Mouse (Mus musculus): ENCODE data around the gene Fgr.

Fgr gene

GRCm38 (mm10) chr4:132958741-132959678 lies 14.9 kb upstream of the Fgr start:
- no peak for DNase-seq (ENCODE audit: low spot score)

- DNase-seq (ENCODE audit: low spot score) = no peak
Observed at GRCm38 (mm10) chr4:132959679-132960045, 14.2 kb upstream of the Fgr start.

GRCm38 (mm10) chr4:132960313-132960712 lies 13.6 kb upstream of the Fgr start:
- no peak for DNase-seq (ENCODE audit: low spot score)

GRCm38 (mm10) chr4:132960864-132961639 lies 12.8 kb upstream of the Fgr start:
- no peak for DNase-seq (ENCODE audit: low spot score)

GRCm38 (mm10) chr4:132961866-132962265 lies 12.0 kb upstream of the Fgr start:
- no peak for DNase-seq (ENCODE audit: low spot score)

GRCm38 (mm10) chr4:132962628-132963027 lies 11.3 kb upstream of the Fgr start:
- DNase-seq (ENCODE audit: low spot score) = no peak

GRCm38 (mm10) chr4:132963436-132963835 lies 10.5 kb upstream of the Fgr start:
- DNase-seq (ENCODE audit: low spot score) = no peak

GRCm38 (mm10) chr4:132964064-132964463 lies 9.8 kb upstream of the Fgr start:
- DNase-seq (ENCODE audit: low spot score) = no peak

- DNase-seq (ENCODE audit: low spot score) = no peak
Observed at GRCm38 (mm10) chr4:132964473-132964872, 9.4 kb upstream of the Fgr start.

GRCm38 (mm10) chr4:132968105-132968938 lies 5.6 kb upstream of the Fgr start:
- no peak for DNase-seq (ENCODE audit: low spot score)

GRCm38 (mm10) chr4:132971601-132972000 lies 2.3 kb upstream of the Fgr start:
- no peak for DNase-seq (ENCODE audit: low spot score)

- no peak for DNase-seq (ENCODE audit: low spot score)
Observed at GRCm38 (mm10) chr4:132972101-132972500, 1.8 kb upstream of the Fgr start.

- no peak for DNase-seq (ENCODE audit: low spot score)
Observed at GRCm38 (mm10) chr4:132972556-132972955, 1.3 kb upstream of the Fgr start.

GRCm38 (mm10) chr4:132973186-132973585 lies 709 bp upstream of the Fgr start:
- DNase-seq (ENCODE audit: low spot score) = no peak

- peak; percentile 23 for DNase-seq (ENCODE audit: low spot score)
Observed at GRCm38 (mm10) chr4:132974904-132975303, 1.0 kb downstream of the Fgr start.

GRCm38 (mm10) chr4:132975791-132976190 lies 1.9 kb downstream of the Fgr start:
- no peak for DNase-seq (ENCODE audit: low spot score)

- DNase-seq (ENCODE audit: low spot score) = no peak
Observed at GRCm38 (mm10) chr4:132976729-132977128, 2.8 kb downstream of the Fgr start.

GRCm38 (mm10) chr4:132977597-132977996 lies 3.7 kb downstream of the Fgr start:
- no peak for DNase-seq (ENCODE audit: low spot score)

- DNase-seq (ENCODE audit: low spot score) = no peak
Observed at GRCm38 (mm10) chr4:132979186-132979585, 5.3 kb downstream of the Fgr start.

- DNase-seq (ENCODE audit: low spot score) = no peak
Observed at GRCm38 (mm10) chr4:132981621-132982020, 7.7 kb downstream of the Fgr start.

- DNase-seq (ENCODE audit: low spot score) = no peak
Observed at GRCm38 (mm10) chr4:132982999-132983398, 9.1 kb downstream of the Fgr start.
